Mouse (Mus musculus): ENCODE measurements around the gene Aldh16a1. TPM values are rescaled to one million over a fixed set of nuclear protein-coding genes. Genes with fewer than 3 reads are reported as not detected.
A peak's percentile ranks its signal among the peaks of the same experiment; 100 is the strongest.

Aldh16a1 gene
- polyA plus RNA-seq, 1 experiment from 2014 or later, result 35.6 TPM

GRCm38 (mm10) chr7:45191803-45192363 is 37.5 kb upstream of the Aldh16a1 start:
- no peak overlapping the region for H3K9ac ChIP-seq
- no peak for ATAC-seq
- H3K4me1 ChIP-seq, result 0 out of 2 replicates have a peak, but pooled peaks cover 4% of the 10 kb centered on the region
- H3K4me2 ChIP-seq, result no peak overlapping the region
- H3K9me3 ChIP-seq (replicated peaks), result no peaks in the 10 kb centered on the region
- no peak overlapping the region for H3K27ac ChIP-seq
- WGBS, result 28% methylated on average over 8 of the region's 8 CpGs
- H3K36me3 ChIP-seq (ENCODE audit: poor library complexity, severe bottlenecking), result no peaks in the 10 kb centered on the region
- peaks cover 34% of the 10 kb centered on the region for H3K27me3 ChIP-seq
- no peak overlapping the region for H3K4me3 ChIP-seq

GRCm38 (mm10) chr7:45191161-45191560 is 36.8 kb upstream of the Aldh16a1 start:
- ATAC-seq, result no peak
- no peak overlapping the region for H3K9ac ChIP-seq
- H3K4me2 ChIP-seq, result no peak overlapping the region
- H3K36me3 ChIP-seq (ENCODE audit: poor library complexity, severe bottlenecking), result no peaks in the 10 kb centered on the region
- H3K4me3 ChIP-seq, result no peak overlapping the region
- WGBS, result 84% methylated on average over 2 of the region's 2 CpGs
- peaks cover 5% of the 10 kb centered on the region; the same call in 1 of the 2 replicates for H3K4me1 ChIP-seq
- peaks cover 36% of the 10 kb centered on the region for H3K27me3 ChIP-seq
- no peak overlapping the region for H3K27ac ChIP-seq
- H3K9me3 ChIP-seq (replicated peaks), result no peaks in the 10 kb centered on the region

- no peaks in the 10 kb centered on the region for H3K9me3 ChIP-seq (replicated peaks)
- no peak for ATAC-seq
- peaks cover 46% of the 10 kb centered on the region for H3K27me3 ChIP-seq
- no peak overlapping the region for H3K27ac ChIP-seq
- no peak overlapping the region for H3K4me2 ChIP-seq
- 91% methylated on average over 6 of the region's 6 CpGs for WGBS
- H3K36me3 ChIP-seq (ENCODE audit: poor library complexity, severe bottlenecking), result no peaks in the 10 kb centered on the region
- no peak overlapping the region for H3K9ac ChIP-seq
- H3K4me1 ChIP-seq, result peaks cover 9% of the 10 kb centered on the region; the same call in 1 of the 2 replicates
- no peak overlapping the region for H3K4me3 ChIP-seq
Measured at GRCm38 (mm10) chr7:45190186-45190585, 35.8 kb upstream of the Aldh16a1 start.

- Histone ChIP-seq H3K27me3 (peaks cover 52% of the 10 kb centered on the region), H3K4me2 (no peak overlapping the region), H3K4me1 (peaks cover 9% of the 10 kb centered on the region; the same call in 1 of the 2 replicates), H3K36me3 (ENCODE audit: poor library complexity, severe bottlenecking) (no peaks in the 10 kb centered on the region), H3K4me3 (no peak overlapping the region), H3K27ac (no peak overlapping the region), H3K9me3 (replicated peaks) (no peaks in the 10 kb centered on the region), H3K9ac (no peak overlapping the region)
- no peak for ATAC-seq
- 60% methylated on average over 15 of the region's 16 CpGs for WGBS
Measured at GRCm38 (mm10) chr7:45189600-45189999, 35.2 kb upstream of the Aldh16a1 start.

GRCm38 (mm10) chr7:45185921-45186320 is 31.5 kb upstream of the Aldh16a1 start:
- ATAC-seq, result no peak
- WGBS, result 46% methylated on average over 7 of the region's 7 CpGs
- H3K27ac ChIP-seq, result no peak overlapping the region
- no peak overlapping the region for H3K9ac ChIP-seq
- H3K4me2 ChIP-seq, result no peak overlapping the region
- no peaks in the 10 kb centered on the region for H3K9me3 ChIP-seq (replicated peaks)
- H3K36me3 ChIP-seq (ENCODE audit: poor library complexity, severe bottlenecking), result no peaks in the 10 kb centered on the region
- peaks cover 23% of the 10 kb centered on the region for H3K4me1 ChIP-seq
- no peak overlapping the region for H3K4me3 ChIP-seq
- peaks cover 80% of the 10 kb centered on the region for H3K27me3 ChIP-seq

GRCm38 (mm10) chr7:45183672-45184071 is 29.3 kb upstream of the Aldh16a1 start:
- Histone ChIP-seq H3K9me3 (replicated peaks) (no peaks in the 10 kb centered on the region), H3K4me3 (no peak overlapping the region), H3K4me2 (no peak overlapping the region), H3K9ac (no peak overlapping the region), H3K36me3 (ENCODE audit: poor library complexity, severe bottlenecking) (no peaks in the 10 kb centered on the region), H3K27me3 (peaks cover 91% of the 10 kb centered on the region), H3K27ac (no peak overlapping the region), H3K4me1 (peaks cover 24% of the 10 kb centered on the region)
- 66% methylated on average over 7 of the region's 7 CpGs for WGBS
- ATAC-seq, result no peak

GRCm38 (mm10) chr7:45182606-45183005 is 28.2 kb upstream of the Aldh16a1 start:
- 17% methylated on average over 11 of the region's 11 CpGs for WGBS

GRCm38 (mm10) chr7:45182199-45182601 is 27.8 kb upstream of the Aldh16a1 start:
- H3K9ac ChIP-seq, result peak overlapping the region; percentile 26; the same call in 1 of the 2 replicates
- H3K4me3 ChIP-seq, result peak overlapping the region; percentile 33
- H3K9me3 ChIP-seq (replicated peaks), result no peaks in the 10 kb centered on the region
- H3K27ac ChIP-seq, result no peak overlapping the region
- peaks cover 24% of the 10 kb centered on the region for H3K4me1 ChIP-seq
- no peaks in the 10 kb centered on the region for H3K36me3 ChIP-seq (ENCODE audit: poor library complexity, severe bottlenecking)
- 1% methylated on average over 34 of the region's 34 CpGs for WGBS
- peak overlapping the region; percentile 56 for H3K4me2 ChIP-seq
- peak; percentile 89 for ATAC-seq
- peaks cover 96% of the 10 kb centered on the region for H3K27me3 ChIP-seq

More at GRCm38 (mm10) chr7:45182606-45183005, 28.2 kb upstream of the Aldh16a1 start:
- Histone ChIP-seq H3K4me2 (peak overlapping the region; percentile 56), H3K36me3 (ENCODE audit: poor library complexity, severe bottlenecking) (no peaks in the 10 kb centered on the region), H3K9ac (peak overlapping the region; percentile 26; the same call in 1 of the 2 replicates), H3K4me3 (peak overlapping the region; percentile 33), H3K4me1 (peaks cover 24% of the 10 kb centered on the region), H3K27ac (no peak overlapping the region), H3K9me3 (replicated peaks) (no peaks in the 10 kb centered on the region), H3K27me3 (peaks cover 92% of the 10 kb centered on the region)
- ATAC-seq, result peak; percentile 20; the same call in 1 of the 2 replicates

GRCm38 (mm10) chr7:45181540-45181939 is 27.2 kb upstream of the Aldh16a1 start:
- 3% methylated on average over 35 of the region's 35 CpGs for WGBS
- H3K9me3 ChIP-seq (replicated peaks), result no peaks in the 10 kb centered on the region
- peak; percentile 28; the same call in 1 of the 2 replicates for ATAC-seq
- H3K4me1 ChIP-seq, result peaks cover 24% of the 10 kb centered on the region
- peaks cover 100% of the 10 kb centered on the region for H3K27me3 ChIP-seq
- peak overlapping the region; percentile 33 for H3K4me3 ChIP-seq
- no peak overlapping the region for H3K9ac ChIP-seq
- no peaks in the 10 kb centered on the region for H3K36me3 ChIP-seq (ENCODE audit: poor library complexity, severe bottlenecking)
- peak overlapping the region; percentile 56 for H3K4me2 ChIP-seq
- H3K27ac ChIP-seq, result no peak overlapping the region

- 13% methylated on average over 20 of the region's 20 CpGs for WGBS
- no peaks in the 10 kb centered on the region for H3K36me3 ChIP-seq (ENCODE audit: poor library complexity, severe bottlenecking)
Measured at GRCm38 (mm10) chr7:45180896-45181477, 26.6 kb upstream of the Aldh16a1 start, which contains the start of gene Pth2. Gene Pth2, plus strand, starts transcription at chr7:45180995.

GRCm38 (mm10) chr7:45179469-45179868 is 25.1 kb upstream of the Aldh16a1 start, which contains the start of gene Gfy:
Gene Gfy, minus strand, starts transcription at chr7:45179569.
- no peak within 1 kb of the TSS for H3K4me2 ChIP-seq
- ATAC-seq, result no peak
- WGBS, result 21% methylated on average over 7 of the region's 7 CpGs
- no peak within 1 kb of the TSS for H3K27ac ChIP-seq
- H3K36me3 ChIP-seq (ENCODE audit: poor library complexity, severe bottlenecking), result no peaks in the 10 kb centered on the region
- no peak within 1 kb of the TSS for H3K9ac ChIP-seq
- H3K9me3 ChIP-seq (replicated peaks), result no peaks in the 10 kb centered on the region
- peaks cover 31% of the 10 kb centered on the region for H3K4me1 ChIP-seq
- no peak within 1 kb of the TSS for H3K4me3 ChIP-seq
- peaks cover 100% of the 10 kb centered on the region for H3K27me3 ChIP-seq

More at GRCm38 (mm10) chr7:45180896-45181477, 26.6 kb upstream of the Aldh16a1 start, which contains the start of gene Pth2:
- Histone ChIP-seq H3K9ac (no peak within 1 kb of the TSS), H3K27ac (no peak within 1 kb of the TSS), H3K4me1 (peaks cover 27% of the 10 kb centered on the region), H3K9me3 (replicated peaks) (no peaks in the 10 kb centered on the region), H3K27me3 (peaks cover 100% of the 10 kb centered on the region), H3K4me3 (peak within 1 kb of the TSS; percentile 33), H3K4me2 (peak within 1 kb of the TSS; percentile 56)
- ATAC-seq, result no peak

GRCm38 (mm10) chr7:45178550-45178949 is 24.2 kb upstream of the Aldh16a1 start:
- Histone ChIP-seq H3K9ac (no peak overlapping the region), H3K4me1 (peaks cover 31% of the 10 kb centered on the region), H3K27ac (no peak overlapping the region), H3K4me2 (no peak overlapping the region), H3K27me3 (peaks cover 98% of the 10 kb centered on the region), H3K9me3 (replicated peaks) (no peaks in the 10 kb centered on the region), H3K36me3 (ENCODE audit: poor library complexity, severe bottlenecking) (no peaks in the 10 kb centered on the region), H3K4me3 (no peak overlapping the region)
- WGBS, result 24% methylated on average over 7 of the region's 7 CpGs
- ATAC-seq, result no peak

All from forebrain, embryonic 13.5 days (tissue).